Mouse (Mus musculus): ENCODE measurements at regions not wholly inside any gene's neighbourhood (a gene's known extent, or its start where the extent isn't known, plus 50 kb on each side); places are given as distances from the start of the nearest gene placed in this dataset.

- DNase-seq (ENCODE audit: low read depth, low spot score): peak; percentile 61
Measured at GRCm38 (mm10) chr12:99096930-99097617, 176.7 kb downstream of the Ttc8 start.

DNA sequence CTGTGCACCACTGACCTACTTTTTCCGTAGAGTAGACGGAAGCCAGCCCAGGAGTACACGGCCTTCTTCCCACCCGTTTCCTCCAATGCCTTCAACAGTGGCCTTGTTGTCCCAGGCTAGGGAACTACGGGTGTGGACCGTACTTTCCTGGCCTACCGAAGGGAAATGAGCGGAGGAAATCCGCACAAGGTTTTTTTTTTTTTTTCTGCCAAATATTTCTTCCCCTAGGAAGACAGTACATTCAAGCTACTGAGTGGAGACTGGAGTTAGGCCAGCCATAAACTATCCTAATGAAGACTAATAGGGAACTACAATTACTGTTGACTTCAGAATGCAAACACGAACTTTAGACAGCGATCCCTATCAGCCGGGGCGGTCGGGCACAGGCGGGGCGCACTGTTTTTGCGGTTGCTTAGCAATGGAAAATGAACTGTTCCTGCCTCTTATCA is 177.3 kb downstream of the Ttc8 start:
- no peak for DNase-seq (ENCODE audit: low read depth, low spot score)

- DNase-seq (ENCODE audit: low read depth, low spot score): no peak
Measured at GRCm38 (mm10) chr12:99099881-99100280, 179.5 kb downstream of the Ttc8 start.

GRCm38 (mm10) chr12:99108616-99109015 is 188.2 kb downstream of the Ttc8 start:
- DNase-seq (ENCODE audit: low read depth, low spot score): no peak

- DNase-seq (ENCODE audit: low read depth, low spot score): no peak
Measured at GRCm38 (mm10) chr12:99113781-99114180, 193.4 kb downstream of the Ttc8 start.

DNA sequence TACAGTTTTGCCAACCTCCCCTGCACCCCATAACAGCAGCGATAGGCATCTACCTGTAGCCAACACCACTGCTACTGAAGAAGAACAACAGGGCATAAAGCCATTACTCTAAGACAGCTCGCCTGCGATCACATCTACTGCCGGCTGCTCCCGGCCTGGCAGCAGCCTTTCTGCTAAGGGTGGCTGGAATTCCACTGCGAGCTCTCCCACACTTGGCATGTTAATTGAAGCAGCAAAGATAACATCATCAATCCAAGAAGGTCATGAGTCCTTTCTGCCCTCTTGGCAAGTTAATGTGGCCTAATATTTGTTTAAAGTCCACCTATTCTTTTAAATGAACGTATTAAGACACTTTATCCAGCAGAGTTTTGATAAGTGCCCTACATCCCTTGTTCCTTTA is 196.1 kb downstream of the Ttc8 start:
- no peak for DNase-seq (ENCODE audit: low read depth, low spot score)

DNA sequence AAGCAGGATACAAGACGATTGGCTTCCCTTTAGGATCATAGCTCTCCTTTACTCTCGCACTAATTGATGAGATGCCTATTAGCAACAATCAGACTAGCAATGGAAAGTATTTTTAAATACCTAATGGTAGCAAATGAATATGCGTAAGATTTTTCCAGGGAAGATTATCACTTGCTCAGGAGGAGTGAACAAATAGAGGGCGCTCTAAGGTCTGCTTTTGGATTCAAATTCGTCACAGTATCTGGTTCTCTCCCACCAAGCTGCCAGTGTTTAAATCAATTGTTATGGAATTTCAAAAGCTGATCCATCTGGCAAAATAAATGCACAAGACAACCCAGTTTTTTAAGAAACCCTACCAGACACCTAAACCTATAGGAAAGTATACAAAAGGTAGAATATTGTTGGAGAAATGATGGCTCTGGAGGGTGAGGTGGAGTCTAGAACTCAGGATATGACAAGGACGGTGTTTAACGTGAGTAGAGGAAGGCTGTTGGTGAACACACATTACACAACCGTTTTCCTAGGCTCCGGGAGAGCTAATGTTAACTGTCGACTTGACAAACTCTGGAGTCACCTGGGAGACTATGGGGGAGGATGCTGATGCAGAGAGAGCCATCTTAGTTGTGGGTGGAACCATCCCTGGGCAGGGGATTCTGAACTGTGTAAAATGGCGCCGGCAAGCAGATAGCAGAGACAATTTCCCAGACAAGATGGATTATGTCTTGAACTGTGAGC is 198.2 kb downstream of the Ttc8 start:
- DNase-seq (ENCODE audit: low read depth, low spot score): no peak

- no peak for DNase-seq (ENCODE audit: low read depth, low spot score)
Measured at GRCm38 (mm10) chr12:99119966-99120365, 199.6 kb downstream of the Ttc8 start.

- no peak for DNase-seq (ENCODE audit: low read depth, low spot score)
Measured at GRCm38 (mm10) chr12:99123611-99124495, 203.5 kb downstream of the Ttc8 start.

GRCm38 (mm10) chr12:99126129-99126528 is 205.8 kb downstream of the Ttc8 start:
- no peak for DNase-seq (ENCODE audit: low read depth, low spot score)
